Mouse (Mus musculus) heart, embryonic 16.5 days (tissue): ENCODE measurements at regions not wholly inside any gene's neighbourhood (a gene's known extent, or its start where the extent isn't known, plus 50 kb on each side); places are given as distances from the start of the nearest gene placed in this dataset.

Experiments used
- ATAC-seq: fragments of 200-750 bp; cut with Nextera tagmentation; replicated peaks from 2 replicates; pipeline ENCODE4 v1.8.0; 2017; ENCODE audit warnings: moderate number of reproducible peaks; ENCODE audit not compliant: insufficient read depth, low FRiP score; ENCODE audit errors: extremely low read depth
- H3K27ac ChIP-seq: fragments of 300-500 bp; sonication (generic); 2 replicates; pipeline ENCODE4 v1.5.1; 2014; ENCODE audit warnings: mild to moderate bottlenecking, low read length, control low read depth, moderate library complexity
- H3K27me3 ChIP-seq: fragments of 300-500 bp; sonication (generic); 2 replicates; pipeline ENCODE4 v1.6.1; 2014; ENCODE audit warnings: low read length, mixed read lengths; ENCODE audit not compliant: control insufficient read depth, insufficient read depth
- H3K36me3 ChIP-seq: fragments of 300-500 bp; sonication (generic); 2 replicates; pipeline ENCODE4 v1.6.1; 2014; ENCODE audit not compliant: control insufficient read depth, insufficient read depth
- H3K4me1 ChIP-seq: fragments of 300-500 bp; sonication (generic); 2 replicates; pipeline ENCODE4 v1.6.1; 2014; ENCODE audit warnings: low read length, mixed read lengths; ENCODE audit not compliant: control insufficient read depth, insufficient read depth
- H3K4me2 ChIP-seq: fragments of 300-500 bp; sonication (generic); 2 replicates; pipeline ENCODE4 v1.6.1; 2014; ENCODE audit warnings: low read depth, mild to moderate bottlenecking, control low read depth, low read length
- H3K4me3 ChIP-seq: fragments of 300-500 bp; sonication (generic); 2 replicates; pipeline ENCODE4 v1.5.1; 2014; ENCODE audit warnings: mild to moderate bottlenecking, control low read depth, low read length
- H3K9ac ChIP-seq: fragments of 300-500 bp; sonication (generic); 2 replicates; pipeline ENCODE4 v1.6.1; 2014; ENCODE audit warnings: low read length, control low read depth
- H3K9me3 ChIP-seq: fragments of 300-500 bp; sonication (generic); replicated peaks from 2 replicates; pipeline ENCODE4 v1.6.1; 2016; ENCODE audit warnings: low read length; ENCODE audit not compliant: control insufficient read depth
- WGBS: fragments of 180-500 bp; shearing (Covaris S2); extraction: QIAGEN DNeasy Blood & Tissue Kit; methylation state at CpG from one replicate; pipeline ENCODE4 v1.1.7; 2014; 5-methylcytosine and 5-hydroxymethylcytosine counted together

GRCm38 (mm10) chr12:9924561-9924960, 354.6 kb downstream of the Osr1 start:
- H3K4me2 ChIP-seq = no peak overlapping the region
- no peak for ATAC-seq
- H3K4me3 ChIP-seq = no peak overlapping the region
- no peak overlapping the region for H3K9ac ChIP-seq
- 39% methylated on average over 3 of the region's 3 CpGs for WGBS
- H3K36me3 ChIP-seq = no peaks in the 10 kb centered on the region
- H3K4me1 ChIP-seq = no peaks in the 10 kb centered on the region; the same call in 1 of the 2 replicates
- H3K27me3 ChIP-seq = no peaks in the 10 kb centered on the region
- no peaks in the 10 kb centered on the region for H3K9me3 ChIP-seq
- H3K27ac ChIP-seq = no peak overlapping the region

GRCm38 (mm10) chr12:9934158-9934557, 364.2 kb downstream of the Osr1 start:
- Histone ChIP-seq H3K4me1 (no peaks in the 10 kb centered on the region), H3K4me3 (no peak overlapping the region), H3K27ac (no peak overlapping the region), H3K36me3 (no peaks in the 10 kb centered on the region), H3K9ac (no peak overlapping the region), H3K9me3 (no peaks in the 10 kb centered on the region), H3K4me2 (no peak overlapping the region), H3K27me3 (no peaks in the 10 kb centered on the region)
- 79% methylated on average over 3 of the region's 3 CpGs for WGBS
- ATAC-seq = no peak

- WGBS = 58% methylated on average over 1 of the region's 1 CpGs
- no peak overlapping the region for H3K9ac ChIP-seq
- H3K9me3 ChIP-seq = no peaks in the 10 kb centered on the region
- no peak overlapping the region for H3K4me3 ChIP-seq
- H3K27ac ChIP-seq = no peak overlapping the region
- no peaks in the 10 kb centered on the region for H3K4me1 ChIP-seq
- no peak for ATAC-seq
- H3K36me3 ChIP-seq = no peaks in the 10 kb centered on the region
- H3K27me3 ChIP-seq = no peaks in the 10 kb centered on the region
- H3K4me2 ChIP-seq = no peak overlapping the region
Observed at GRCm38 (mm10) chr12:9941357-9941756, 371.4 kb downstream of the Osr1 start.

GRCm38 (mm10) chr12:9941823-9942222, 371.9 kb downstream of the Osr1 start:
- H3K27me3 ChIP-seq = no peaks in the 10 kb centered on the region
- H3K9ac ChIP-seq = no peak overlapping the region
- no peaks in the 10 kb centered on the region for H3K36me3 ChIP-seq
- H3K9me3 ChIP-seq = no peaks in the 10 kb centered on the region
- no peak overlapping the region for H3K4me3 ChIP-seq
- no peak overlapping the region for H3K4me2 ChIP-seq
- H3K27ac ChIP-seq = no peak overlapping the region
- 72% methylated on average over 3 of the region's 3 CpGs for WGBS
- no peak for ATAC-seq
- no peaks in the 10 kb centered on the region for H3K4me1 ChIP-seq

GRCm38 (mm10) chr12:9948784-9949183, 378.9 kb downstream of the Osr1 start:
- Histone ChIP-seq H3K9me3 (no peaks in the 10 kb centered on the region), H3K27me3 (no peaks in the 10 kb centered on the region), H3K27ac (no peak overlapping the region), H3K9ac (no peak overlapping the region), H3K4me1 (no peaks in the 10 kb centered on the region), H3K4me2 (no peak overlapping the region), H3K4me3 (no peak overlapping the region), H3K36me3 (no peaks in the 10 kb centered on the region)
- WGBS = 69% methylated on average over 4 of the region's 4 CpGs
- no peak for ATAC-seq

GRCm38 (mm10) chr12:9952372-9952771, 382.5 kb downstream of the Osr1 start:
- Histone ChIP-seq H3K27me3 (no peaks in the 10 kb centered on the region), H3K27ac (no peak overlapping the region), H3K36me3 (no peaks in the 10 kb centered on the region), H3K4me2 (no peak overlapping the region), H3K9me3 (no peaks in the 10 kb centered on the region), H3K4me3 (no peak overlapping the region), H3K4me1 (no peaks in the 10 kb centered on the region), H3K9ac (no peak overlapping the region)
- ATAC-seq = no peak
- 86% methylated on average over 2 of the region's 2 CpGs for WGBS

GRCm38 (mm10) chr12:9954178-9954888, 384.4 kb downstream of the Osr1 start:
- H3K4me2 ChIP-seq = no peak overlapping the region
- ATAC-seq = no peak
- H3K4me3 ChIP-seq = no peak overlapping the region
- no peaks in the 10 kb centered on the region for H3K9me3 ChIP-seq
- 59% methylated on average over 6 of the region's 6 CpGs for WGBS
- H3K9ac ChIP-seq = no peak overlapping the region
- no peaks in the 10 kb centered on the region for H3K4me1 ChIP-seq
- H3K36me3 ChIP-seq = no peaks in the 10 kb centered on the region
- no peak overlapping the region for H3K27ac ChIP-seq
- H3K27me3 ChIP-seq = no peaks in the 10 kb centered on the region

GRCm38 (mm10) chr12:9969390-9969789, 399.5 kb downstream of the Osr1 start:
- Histone ChIP-seq H3K4me3 (no peak overlapping the region), H3K27ac (no peak overlapping the region), H3K9me3 (no peaks in the 10 kb centered on the region), H3K36me3 (no peaks in the 10 kb centered on the region), H3K4me1 (no peaks in the 10 kb centered on the region), H3K27me3 (no peaks in the 10 kb centered on the region), H3K4me2 (no peak overlapping the region), H3K9ac (no peak overlapping the region)
- 58% methylated on average over 1 of the region's 1 CpGs for WGBS
- no peak for ATAC-seq

- Histone ChIP-seq H3K9ac (no peak overlapping the region), H3K36me3 (no peaks in the 10 kb centered on the region), H3K4me1 (no peaks in the 10 kb centered on the region), H3K9me3 (no peaks in the 10 kb centered on the region), H3K27me3 (no peaks in the 10 kb centered on the region), H3K4me2 (no peak overlapping the region), H3K27ac (no peak overlapping the region), H3K4me3 (no peak overlapping the region)
- ATAC-seq = no peak
- WGBS = 85% methylated on average over 2 of the region's 2 CpGs
Observed at GRCm38 (mm10) chr12:9970771-9971170, 399.0 kb upstream of the Nt5c1b start.
